Comparison of ENCODE assay signal across 32 mouse cellular contexts in genomic region chr1:139495408-139495807, GRCm38 (mm10). TPM values are rescaled to one million over a fixed set of nuclear protein-coding genes. Genes with fewer than 3 reads are reported as not detected.
DNase-seq lines count a peak whose midpoint lies in the region; ATAC-seq and TF ChIP-seq lines count a peak whose summit lies in the region.
"Had no signal": no experiment of that assay in that cellular context is flagged by ENCODE, and none has a peak within 500 bp of the region (broad histone marks: within the 10 kb centered on the region; RNA-seq: fewer than 3 reads in every experiment).

No protein-coding gene starts in this region.

- no peak for DNase-seq in kidney, adult 8-10 months
- DNase-seq in ES-E14 (ENCODE audit: low read depth, low spot score) (no peak), ZHBTc4 (ENCODE audit: low read depth, low spot score) (peak; percentile 33)
- no peak for DNase-seq in spleen, postnatal 4 days (ENCODE audit: low spot score in 2 of 2)
- DNase-seq in adrenal gland, postnatal 36 days, result no peak
- no peak for DNase-seq in T-cell, adult 2 months (ENCODE audit: low spot score)
- DNase-seq: adrenal gland, adult 8-10 months; adrenal gland, postnatal 14 days; B cell, adult 2 months; cerebellum, adult 11 months; cerebellum, adult 18-20 months; cerebellum, adult 8-10 months; cerebellum, adult 9-11 months; cerebellum, postnatal 14 days; cerebellum, postnatal 36 days; embryo, embryonic 11 days had no signal

- ATAC-seq in kidney, embryonic 14.5 days (ENCODE audit: low FRiP score, low TSS enrichment), result no peak
- ATAC-seq: activated CD4-positive, CD25-positive, alpha-beta regulatory T cell, adult 4 months; CD4-positive, CD25-positive, alpha-beta regulatory T cell, adult 4 months; forebrain, embryonic 14.5 days; forebrain, embryonic 16.5 days had no signal

- in situ Hi-C loops in ES-E14 (cut with MboI; ENCODE audit: low sequenced_read_pairs in 2 of 2, unreplicated experiment in 2 of 2), result no loop called here

- H3K27ac ChIP-seq in kidney, embryonic 14.5 days (ENCODE audit: low read depth, low read length), result no peak overlapping the region
- H3K27ac ChIP-seq in ES-E14 (ENCODE audit: insufficient read depth, low read depth, low read length, poor library complexity, severe bottlenecking), result peak overlapping the region; percentile 97
- H3K27ac ChIP-seq: embryonic facial prominence, embryonic 13.5 days; embryonic facial prominence, embryonic 15.5 days; forebrain, embryonic 10.5 days; forebrain, embryonic 12.5 days had no signal

- 86% methylated on average over 2 of the region's 2 CpGs for WGBS in kidney, embryonic 14.5 days

- H3K36me3 ChIP-seq in kidney, embryonic 14.5 days (ENCODE audit: control insufficient read depth, insufficient read depth, low read length), result peaks cover 30% of the 10 kb centered on the region
- H3K36me3 ChIP-seq in ES-E14 (ENCODE audit: control insufficient read depth, insufficient read depth, low read length, poor library complexity, severe bottlenecking), result peaks cover 4% of the 10 kb centered on the region

- H3K4me2 ChIP-seq in kidney, embryonic 14.5 days (replicated peaks; ENCODE audit: low read depth, low read length), result no peak overlapping the region
- H3K4me2 ChIP-seq: embryonic facial prominence, embryonic 13.5 days; embryonic facial prominence, embryonic 15.5 days; forebrain, embryonic 12.5 days had no signal

- no peaks in the 10 kb centered on the region for H3K27me3 ChIP-seq in kidney, embryonic 14.5 days (ENCODE audit: control insufficient read depth, insufficient read depth, low read length)
- H3K27me3 ChIP-seq: CH12.LX; embryonic facial prominence, embryonic 13.5 days; embryonic facial prominence, embryonic 15.5 days; forebrain, embryonic 12.5 days had no signal

- H3K9ac ChIP-seq in kidney, embryonic 14.5 days (ENCODE audit: low read depth, low read length), result 0 out of 2 replicates have a peak overlapping the region, but pooled peaks have one; percentile 18
- 0 out of 2 replicates have a peak overlapping the region, but pooled peaks have one; percentile 7 for H3K9ac ChIP-seq in ES-E14 (ENCODE audit: insufficient read depth, low read depth, low read length, poor library complexity, severe bottlenecking)
- H3K9ac ChIP-seq: embryonic facial prominence, embryonic 13.5 days; embryonic facial prominence, embryonic 15.5 days; forebrain, embryonic 12.5 days had no signal

- no peaks in the 10 kb centered on the region for H3K4me1 ChIP-seq in kidney, embryonic 14.5 days (ENCODE audit: control insufficient read depth, insufficient read depth, low read length)
- H3K4me1 ChIP-seq in ES-E14 (ENCODE audit: control insufficient read depth in 2 of 2, insufficient read depth in 2 of 2, low read length in 2 of 2, poor library complexity in 1 of 2), result peaks cover 13 to 26% of the 10 kb centered on the region in 2 experiments
- H3K4me1 ChIP-seq: embryonic facial prominence, embryonic 13.5 days; embryonic facial prominence, embryonic 15.5 days; forebrain, embryonic 10.5 days; forebrain, embryonic 12.5 days had no signal

- no peak overlapping the region for H3K4me3 ChIP-seq in kidney, embryonic 14.5 days (ENCODE audit: low read length)
- no peak overlapping the region for H3K4me3 ChIP-seq in ES-E14 (ENCODE audit: insufficient read depth in 1 of 2, low read depth in 1 of 2, low read length in 2 of 2, poor library complexity in 1 of 2, severe bottlenecking in 1 of 2)
- H3K4me3 ChIP-seq: embryonic facial prominence, embryonic 13.5 days; embryonic facial prominence, embryonic 15.5 days; erythroblast, embryonic 14.5 days; forebrain, embryonic 10.5 days; forebrain, embryonic 12.5 days had no signal

- H3K9me3 ChIP-seq in kidney, embryonic 14.5 days (ENCODE audit: control insufficient read depth, low read length), result no peaks in the 10 kb centered on the region
- no peaks in the 10 kb centered on the region for H3K9me3 ChIP-seq in ES-E14 (ENCODE audit: control insufficient read depth, insufficient read depth, low read depth, low read length)
- H3K9me3 ChIP-seq: embryonic facial prominence, embryonic 13.5 days; embryonic facial prominence, embryonic 15.5 days; forebrain, embryonic 10.5 days; forebrain, embryonic 12.5 days had no signal

TF ChIP-seq in ES-E14, 5 proteins besides CTCF, POLR2A, EP300 and RAD21:
- no peak for TF ChIP-seq MAFK (IDR thresholded peaks at IDR 0.05; ENCODE audit: insufficient read depth, low read depth, low read length)
- no peak for TF ChIP-seq HCFC1 (IDR thresholded peaks at IDR 0.05; ENCODE audit: borderline replicate concordance, insufficient read depth, low read length)
- no peak for TF ChIP-seq ZC3H11A (IDR thresholded peaks at IDR 0.05; ENCODE audit: borderline replicate concordance, low read depth, low read length)
- no peak for TF ChIP-seq CHD2 (IDR thresholded peaks at IDR 0.05; ENCODE audit: low read depth, low read length)
- no peak for TF ChIP-seq ZNF384 (IDR thresholded peaks at IDR 0.05; ENCODE audit: low read depth, low read length)

RNA-seq across cellular contexts. Expression of gene F13b, which starts 6.1 kb away (rescaled TPM):
- not detected in 2 replicates for polyA plus RNA-seq in kidney, embryonic 14.5 days (2014; fragmentation: Nextera tagmentation; extraction: Ambion mirVana)
- total RNA-seq in ES-E14 (2012; rRNA removed), result 0.26 TPM in 1 of 2 replicates, not detected in the other
- total RNA-seq in adrenal gland, postnatal 36 days (2021), result not detected
- total RNA-seq: adrenal gland, adult 8-10 months; CH12.LX; common myeloid progenitor, adult 5-6 weeks; MEL had no signal
- polyA plus RNA-seq: activated CD4-positive, CD25-positive, alpha-beta regulatory T cell, adult 4 months; brain, embryonic 14.5 days; CD4-positive, CD25-positive, alpha-beta regulatory T cell, adult 4 months; embryonic facial prominence, embryonic 11.5 days; embryonic facial prominence, embryonic 13.5 days; embryonic facial prominence, embryonic 15.5 days; erythroblast, embryonic 14.5 days; forebrain, embryonic 10.5 days; forebrain, embryonic 12.5 days; forebrain, embryonic 14.5 days; forebrain, embryonic 16.5 days; frontal cortex, adult 2 months had no signal

RNA-seq across cellular contexts. Expression of gene Aspm, which starts 40.8 kb away (rescaled TPM):
- polyA plus RNA-seq in kidney, embryonic 14.5 days (2014; fragmentation: Nextera tagmentation; extraction: Ambion mirVana), result 22.5 and 28.8 TPM in 2 replicates
- 42.8 and 51.5 TPM in 2 replicates for total RNA-seq in ES-E14 (2012; rRNA removed)
- 1 to 10 TPM; 2.2 to 2.7 TPM for total RNA-seq in adrenal gland, postnatal 36 days (2021)

Comparison
In these comparisons a context has a peak if more than half of its experiments do, and no peak if none do; other contexts are left out.
1. RNA of gene Aspm, which starts 40.8 kb away (total RNA-seq): 42.8 to 51.5 TPM in ES-E14; 2.2 to 2.7 TPM in adrenal gland, postnatal 36 days; every median in the first group is over 10 times any median in the second.